Mouse (Mus musculus): ENCODE measurements around the gene Fsd2. TPM values are rescaled to one million over a fixed set of nuclear protein-coding genes. Genes with fewer than 3 reads are reported as not detected.
A peak's percentile ranks its signal among the peaks of the same experiment; 100 is the strongest.

Gene Fsd2
- polyA plus RNA-seq, 1 experiment from 2014 or later: 2.4 TPM

DNA sequence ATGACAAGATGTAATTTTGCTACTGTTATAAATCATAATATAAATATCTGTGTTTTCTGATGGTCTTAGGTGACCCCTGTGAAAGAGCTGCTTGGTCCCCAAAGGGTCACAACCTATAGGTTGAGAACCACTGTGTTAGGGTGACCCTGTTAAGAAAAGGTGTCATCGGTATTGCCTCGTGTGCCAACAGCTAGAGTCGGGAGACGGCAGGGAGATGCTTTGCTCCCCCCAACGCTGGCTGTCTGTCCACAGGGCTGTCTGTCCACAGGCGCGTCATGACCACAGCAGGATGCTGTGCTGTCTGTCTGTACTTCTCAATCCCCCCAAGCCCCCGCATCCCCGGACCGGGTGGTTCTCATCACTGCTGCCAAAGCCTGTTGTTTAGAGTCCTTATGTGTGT, 8.9 kb upstream of the Fsd2 start:
- H3K4me1 ChIP-seq (ENCODE audit: control insufficient read depth, insufficient read depth, low read length): peaks cover 9% of the 10 kb centered on the region
- no peaks in the 10 kb centered on the region for H3K27me3 ChIP-seq (ENCODE audit: control insufficient read depth, insufficient read depth, low read length)
- H3K4me2 ChIP-seq (ENCODE audit: low read depth, low read length): no peak overlapping the region
- H3K36me3 ChIP-seq (ENCODE audit: control insufficient read depth, insufficient read depth, low read length): peaks cover 2% of the 10 kb centered on the region; the same call in 1 of the 2 replicates
- H3K9me3 ChIP-seq (replicated peaks; ENCODE audit: control insufficient read depth, low read length): no peaks in the 10 kb centered on the region
- H3K4me3 ChIP-seq (replicated peaks; ENCODE audit: low read length): no peak overlapping the region
- WGBS: 89% methylated on average over 10 of the region's 10 CpGs
- no peak overlapping the region for H3K9ac ChIP-seq (ENCODE audit: low read length)
- no peak overlapping the region for H3K27ac ChIP-seq (ENCODE audit: low read length)
- ATAC-seq (ENCODE audit: insufficient read depth, low FRiP score): no peak

DNA sequence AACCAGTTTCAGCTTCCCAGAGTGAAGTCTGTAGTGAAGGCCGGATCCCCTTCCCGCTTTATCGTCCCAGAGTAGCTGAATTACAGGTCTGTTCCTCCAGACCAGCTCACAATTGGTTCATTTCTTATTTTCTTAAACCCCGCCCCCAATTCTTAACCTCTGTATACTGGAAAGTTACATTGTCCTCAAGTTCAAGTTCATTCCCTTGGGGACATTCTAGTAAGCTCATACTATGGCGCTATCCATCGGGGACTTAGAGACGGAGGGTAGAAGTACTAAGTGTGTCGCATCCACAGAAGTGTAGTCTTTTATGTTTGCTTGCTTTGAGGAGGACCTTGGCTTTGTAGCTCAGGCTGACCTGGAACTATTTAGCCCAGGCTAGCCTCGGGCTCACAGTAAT, 7.1 kb upstream of the Fsd2 start:
- WGBS: 91% methylated on average over 9 of the region's 9 CpGs
- Histone ChIP-seq H3K36me3 (ENCODE audit: control insufficient read depth, insufficient read depth, low read length) (no peaks in the 10 kb centered on the region; the same call in 1 of the 2 replicates), H3K4me2 (ENCODE audit: low read depth, low read length) (no peak overlapping the region), H3K4me1 (ENCODE audit: control insufficient read depth, insufficient read depth, low read length) (peaks cover 9% of the 10 kb centered on the region), H3K27me3 (ENCODE audit: control insufficient read depth, insufficient read depth, low read length) (no peaks in the 10 kb centered on the region), H3K27ac (ENCODE audit: low read length) (no peak overlapping the region), H3K9ac (ENCODE audit: low read length) (no peak overlapping the region), H3K4me3 (replicated peaks; ENCODE audit: low read length) (no peak overlapping the region), H3K9me3 (replicated peaks; ENCODE audit: control insufficient read depth, low read length) (no peaks in the 10 kb centered on the region)
- ATAC-seq (ENCODE audit: insufficient read depth, low FRiP score): no peak

DNA sequence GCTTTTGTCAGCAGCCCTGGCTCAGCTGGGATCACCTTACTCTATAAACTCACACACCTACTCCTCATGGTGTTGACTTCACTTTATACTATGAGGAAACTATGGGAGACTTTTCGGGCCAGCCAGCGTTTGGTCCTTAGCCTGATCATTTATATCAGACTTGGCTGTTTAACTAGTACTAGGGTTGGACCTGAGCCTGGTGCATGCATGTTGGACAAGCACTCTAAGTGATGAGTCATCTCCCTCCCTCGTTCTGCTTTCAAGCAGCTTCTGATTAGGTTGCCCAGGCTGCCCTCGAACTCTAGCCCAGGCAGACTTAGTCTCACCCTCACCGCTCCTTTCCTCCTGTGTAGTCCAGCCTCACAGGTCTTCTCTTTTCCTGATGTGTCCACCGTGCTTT, 6.7 kb upstream of the Fsd2 start:
- Histone ChIP-seq H3K27ac (ENCODE audit: low read length) (no peak overlapping the region), H3K36me3 (ENCODE audit: control insufficient read depth, insufficient read depth, low read length) (no peaks in the 10 kb centered on the region; the same call in 1 of the 2 replicates), H3K9ac (ENCODE audit: low read length) (no peak overlapping the region), H3K4me2 (ENCODE audit: low read depth, low read length) (no peak overlapping the region), H3K9me3 (replicated peaks; ENCODE audit: control insufficient read depth, low read length) (no peaks in the 10 kb centered on the region), H3K27me3 (ENCODE audit: control insufficient read depth, insufficient read depth, low read length) (no peaks in the 10 kb centered on the region), H3K4me3 (replicated peaks; ENCODE audit: low read length) (no peak overlapping the region), H3K4me1 (ENCODE audit: control insufficient read depth, insufficient read depth, low read length) (peaks cover 9% of the 10 kb centered on the region)
- ATAC-seq (ENCODE audit: insufficient read depth, low FRiP score): no peak
- WGBS: 74% methylated on average over 6 of the region's 6 CpGs

DNA sequence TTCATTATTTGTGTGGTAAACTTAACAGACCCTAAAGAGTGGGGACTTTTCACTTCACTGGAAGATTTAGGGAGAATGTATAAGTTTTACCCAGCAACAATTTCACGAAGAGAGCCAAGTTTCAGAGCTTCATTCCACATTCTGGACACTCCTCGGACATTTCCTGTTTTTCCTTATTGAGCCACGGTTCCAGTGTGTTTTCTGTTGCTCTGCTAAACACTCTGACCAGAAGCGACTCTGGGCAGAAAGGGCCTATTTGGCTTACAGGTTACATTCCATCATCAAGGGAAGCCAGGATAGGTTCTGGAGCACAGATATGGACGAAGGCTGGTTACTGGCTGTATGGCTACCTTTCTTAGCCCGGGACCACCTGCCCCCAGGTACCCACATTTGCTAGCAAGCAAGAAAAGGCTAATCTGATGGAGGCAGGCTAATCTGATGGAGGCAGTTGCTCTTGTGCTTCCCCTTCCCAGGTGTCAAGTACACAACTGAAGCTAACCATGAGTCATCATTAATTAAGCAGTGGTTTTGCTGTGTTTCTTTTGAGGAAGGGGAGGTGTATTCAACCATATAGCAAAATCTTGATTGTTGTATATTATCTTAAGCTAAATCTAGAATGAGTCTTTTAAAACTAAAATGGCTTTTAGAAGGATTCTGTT, 6.0 kb upstream of the Fsd2 start:
- H3K36me3 ChIP-seq (ENCODE audit: control insufficient read depth, insufficient read depth, low read length): no peaks in the 10 kb centered on the region; the same call in 1 of the 2 replicates
- WGBS: 55% methylated on average over 6 of the region's 6 CpGs
- peaks cover 9% of the 10 kb centered on the region for H3K4me1 ChIP-seq (ENCODE audit: control insufficient read depth, insufficient read depth, low read length)
- H3K27ac ChIP-seq (ENCODE audit: low read length): no peak overlapping the region
- peak overlapping the region; percentile 29; the same call in 1 of the 2 replicates for H3K9ac ChIP-seq (ENCODE audit: low read length)
- no peak for ATAC-seq (ENCODE audit: insufficient read depth, low FRiP score)
- peak overlapping the region; percentile 71 for H3K4me2 ChIP-seq (ENCODE audit: low read depth, low read length)
- H3K4me3 ChIP-seq (replicated peaks; ENCODE audit: low read length): peak overlapping the region; percentile 94
- H3K27me3 ChIP-seq (ENCODE audit: control insufficient read depth, insufficient read depth, low read length): no peaks in the 10 kb centered on the region
- H3K9me3 ChIP-seq (replicated peaks; ENCODE audit: control insufficient read depth, low read length): no peaks in the 10 kb centered on the region

DNA sequence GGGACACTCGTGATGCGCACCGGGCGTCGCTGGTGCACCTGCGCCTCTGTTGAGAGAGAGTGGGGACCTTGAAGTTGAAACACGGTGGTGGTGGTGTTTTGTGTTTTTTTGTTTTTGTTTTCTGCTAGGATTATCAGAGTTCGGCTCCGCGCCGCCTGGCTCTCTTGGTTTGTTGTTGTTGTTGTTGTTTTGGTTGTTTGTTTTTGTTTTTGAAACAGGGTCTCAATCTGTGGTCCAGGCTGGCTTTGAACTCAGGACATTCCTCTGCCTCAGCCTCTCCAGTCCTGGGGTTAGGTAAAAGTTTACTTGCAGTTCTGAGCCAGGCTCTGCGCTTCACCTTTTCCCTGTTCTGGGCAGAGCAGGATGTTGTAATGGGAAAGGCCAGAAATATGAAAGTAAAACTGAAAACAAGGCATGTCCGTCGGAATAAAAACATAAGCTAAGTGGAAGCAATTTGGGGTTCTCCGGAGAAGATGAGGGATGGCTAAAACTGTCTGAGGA, 5.2 kb upstream of the Fsd2 start:
- Histone ChIP-seq H3K4me3 (replicated peaks; ENCODE audit: low read length) (peak overlapping the region; percentile 94), H3K27me3 (ENCODE audit: control insufficient read depth, insufficient read depth, low read length) (no peaks in the 10 kb centered on the region), H3K9ac (ENCODE audit: low read length) (peak overlapping the region; percentile 92), H3K27ac (ENCODE audit: low read length) (peak overlapping the region; percentile 96), H3K4me2 (ENCODE audit: low read depth, low read length) (peak overlapping the region; percentile 71), H3K4me1 (ENCODE audit: control insufficient read depth, insufficient read depth, low read length) (peaks cover 9% of the 10 kb centered on the region), H3K9me3 (replicated peaks; ENCODE audit: control insufficient read depth, low read length) (no peaks in the 10 kb centered on the region), H3K36me3 (ENCODE audit: control insufficient read depth, insufficient read depth, low read length) (no peaks in the 10 kb centered on the region; the same call in 1 of the 2 replicates)
- 15% methylated on average over 15 of the region's 15 CpGs for WGBS
- no peak for ATAC-seq (ENCODE audit: insufficient read depth, low FRiP score)

DNA sequence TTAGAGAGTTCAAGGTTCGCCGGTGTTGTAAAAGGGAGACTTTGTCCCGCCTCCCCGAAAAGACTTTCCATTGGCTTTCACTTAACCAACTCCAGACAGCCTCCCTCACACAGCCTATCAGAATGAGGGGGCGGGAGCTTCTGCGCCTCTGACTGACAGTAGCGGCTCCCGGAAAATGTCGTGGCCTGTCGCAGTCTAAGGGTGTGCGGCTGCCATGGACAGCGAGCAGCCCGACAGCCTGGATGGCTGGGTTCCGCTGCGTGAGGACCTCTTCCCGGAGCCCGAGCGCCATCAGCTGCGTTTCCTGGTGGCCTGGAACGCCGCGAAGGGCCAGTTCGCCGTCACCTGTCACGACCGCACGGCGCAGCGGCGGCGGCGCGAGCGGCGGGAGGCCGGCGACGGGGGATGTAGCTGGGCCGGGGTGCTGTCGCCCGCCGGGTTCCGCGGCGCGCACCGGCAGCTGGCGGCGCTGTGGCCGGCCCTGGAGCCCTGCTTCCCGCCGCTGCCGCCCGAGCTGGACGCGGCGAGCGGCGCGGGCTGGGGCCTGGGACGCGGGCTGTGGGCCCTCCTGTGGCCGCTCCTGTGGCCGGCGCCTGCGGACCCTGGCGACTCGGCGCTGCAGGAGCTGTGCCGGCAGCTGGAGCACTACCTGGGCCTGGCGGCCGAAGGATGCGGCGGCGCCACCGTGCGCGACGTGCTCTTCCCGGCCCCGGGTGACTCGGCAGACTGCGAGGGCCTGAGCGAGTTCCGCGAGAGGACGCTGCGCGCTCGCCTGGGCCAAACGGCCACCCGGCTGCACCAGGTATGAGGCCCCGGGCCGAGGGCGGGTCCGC, 4.6 kb upstream of the Fsd2 start, which contains the start of gene Whamm:
TSS of gene Whamm (plus strand) at position 159 of the 833 bp plus-strand sequence.
- Histone ChIP-seq H3K27me3 (ENCODE audit: control insufficient read depth, insufficient read depth, low read length) (no peaks in the 10 kb centered on the region), H3K9me3 (replicated peaks; ENCODE audit: control insufficient read depth, low read length) (no peaks in the 10 kb centered on the region), H3K4me3 (replicated peaks; ENCODE audit: low read length) (peak within 1 kb of the TSS; percentile 94), H3K36me3 (ENCODE audit: control insufficient read depth, insufficient read depth, low read length) (no peaks in the 10 kb centered on the region; the same call in 1 of the 2 replicates), H3K4me1 (ENCODE audit: control insufficient read depth, insufficient read depth, low read length) (peaks cover 9% of the 10 kb centered on the region), H3K9ac (ENCODE audit: low read length) (peak within 1 kb of the TSS; percentile 92), H3K27ac (ENCODE audit: low read length) (peak within 1 kb of the TSS; percentile 96), H3K4me2 (ENCODE audit: low read depth, low read length) (peak within 1 kb of the TSS; percentile 71)
- peak; percentile 98 for ATAC-seq (ENCODE audit: insufficient read depth, low FRiP score)
- under 1% methylated on average over 96 of the region's 96 CpGs for WGBS

DNA sequence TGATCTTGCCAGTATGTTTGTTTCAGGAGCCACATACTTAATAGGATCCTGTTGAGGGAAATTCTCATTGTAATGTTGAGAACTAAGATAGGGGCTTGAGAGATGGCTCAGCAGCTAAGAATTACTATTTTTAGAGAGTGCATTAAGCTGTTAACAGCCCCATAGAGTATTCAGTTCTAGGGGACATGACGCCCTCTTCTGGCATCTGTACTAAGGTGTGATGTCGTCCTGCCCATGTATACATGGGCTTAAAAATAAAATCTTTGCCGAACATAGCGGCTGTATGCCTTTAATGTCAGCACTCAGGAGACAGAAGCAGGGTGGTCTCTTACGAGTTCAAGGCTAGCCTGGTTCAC, 4.0 kb upstream of the Fsd2 start:
- Histone ChIP-seq H3K27ac (ENCODE audit: low read length) (no peak overlapping the region), H3K4me2 (ENCODE audit: low read depth, low read length) (peak overlapping the region; percentile 71), H3K9ac (ENCODE audit: low read length) (no peak overlapping the region; the same call in 1 of the 2 replicates), H3K36me3 (ENCODE audit: control insufficient read depth, insufficient read depth, low read length) (no peaks in the 10 kb centered on the region; the same call in 1 of the 2 replicates), H3K4me3 (replicated peaks; ENCODE audit: low read length) (peak overlapping the region; percentile 94), H3K4me1 (ENCODE audit: control insufficient read depth, insufficient read depth, low read length) (peaks cover 9% of the 10 kb centered on the region), H3K27me3 (ENCODE audit: control insufficient read depth, insufficient read depth, low read length) (no peaks in the 10 kb centered on the region), H3K9me3 (replicated peaks; ENCODE audit: control insufficient read depth, low read length) (no peaks in the 10 kb centered on the region)
- WGBS: 5% methylated on average over 5 of the region's 5 CpGs
- ATAC-seq (ENCODE audit: insufficient read depth, low FRiP score): peak; percentile 5; the same call in 1 of the 2 replicates

DNA sequence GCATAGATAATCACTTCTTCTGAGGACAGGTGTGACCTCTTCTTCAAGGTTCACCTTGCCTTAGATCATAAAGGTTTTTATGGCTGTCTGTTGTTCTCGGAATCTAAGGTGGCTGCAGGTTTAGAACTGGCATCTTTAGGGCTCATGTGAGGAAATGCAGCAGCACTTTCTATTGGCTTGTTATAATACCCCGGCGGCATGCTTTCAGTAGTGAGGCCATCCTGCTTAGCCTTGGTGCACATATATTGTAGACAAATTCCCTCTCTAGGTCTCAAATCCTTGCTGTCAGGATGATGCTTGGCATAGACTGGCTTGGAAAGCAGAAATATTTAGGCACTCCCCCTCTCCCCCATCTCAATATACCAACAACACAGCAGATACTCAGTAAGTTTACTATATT, 3.5 kb upstream of the Fsd2 start:
- no peaks in the 10 kb centered on the region; the same call in 1 of the 2 replicates for H3K36me3 ChIP-seq (ENCODE audit: control insufficient read depth, insufficient read depth, low read length)
- no peak overlapping the region for H3K4me2 ChIP-seq (ENCODE audit: low read depth, low read length)
- H3K4me3 ChIP-seq (replicated peaks; ENCODE audit: low read length): no peak overlapping the region
- WGBS: 89% methylated on average over 3 of the region's 3 CpGs
- H3K9ac ChIP-seq (ENCODE audit: low read length): no peak overlapping the region
- no peaks in the 10 kb centered on the region for H3K9me3 ChIP-seq (replicated peaks; ENCODE audit: control insufficient read depth, low read length)
- H3K4me1 ChIP-seq (ENCODE audit: control insufficient read depth, insufficient read depth, low read length): peaks cover 9% of the 10 kb centered on the region
- no peak for ATAC-seq (ENCODE audit: insufficient read depth, low FRiP score)
- no peaks in the 10 kb centered on the region for H3K27me3 ChIP-seq (ENCODE audit: control insufficient read depth, insufficient read depth, low read length)
- no peak overlapping the region for H3K27ac ChIP-seq (ENCODE audit: low read length)

DNA sequence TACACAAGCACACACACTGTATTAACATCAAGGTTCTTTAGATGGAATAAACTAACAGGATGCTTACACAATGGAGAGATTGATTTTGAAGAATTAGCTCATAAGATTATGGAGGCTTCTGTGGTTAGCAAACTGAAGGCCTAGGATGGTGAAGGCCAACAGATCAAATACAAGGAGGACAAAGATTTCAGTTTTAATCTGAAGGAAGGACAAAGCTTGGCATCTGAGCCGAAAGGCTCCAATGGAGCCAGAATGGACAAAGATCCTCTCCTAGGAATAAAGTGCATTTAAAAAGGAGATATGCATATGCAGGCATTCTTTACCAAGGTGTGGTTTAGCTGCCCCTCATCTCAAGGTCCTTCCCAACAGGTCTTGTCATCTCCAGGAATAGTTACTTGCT, 3.1 kb upstream of the Fsd2 start:
- Histone ChIP-seq H3K27ac (ENCODE audit: low read length) (no peak overlapping the region), H3K4me3 (replicated peaks; ENCODE audit: low read length) (no peak overlapping the region), H3K36me3 (ENCODE audit: control insufficient read depth, insufficient read depth, low read length) (no peaks in the 10 kb centered on the region), H3K9ac (ENCODE audit: low read length) (no peak overlapping the region), H3K27me3 (ENCODE audit: control insufficient read depth, insufficient read depth, low read length) (no peaks in the 10 kb centered on the region), H3K9me3 (replicated peaks; ENCODE audit: control insufficient read depth, low read length) (no peaks in the 10 kb centered on the region), H3K4me2 (ENCODE audit: low read depth, low read length) (no peak overlapping the region), H3K4me1 (ENCODE audit: control insufficient read depth, insufficient read depth, low read length) (peaks cover 9% of the 10 kb centered on the region)
- no peak for ATAC-seq (ENCODE audit: insufficient read depth, low FRiP score)
- 90% methylated on average over 1 of the region's 1 CpGs for WGBS

Data from stomach, embryonic 16.5 days (tissue).